Mouse (Mus musculus): ENCODE measurements around the gene Sdad1. TPM values are rescaled to one million over a fixed set of nuclear protein-coding genes. Genes with fewer than 3 reads are reported as not detected.

Gene Sdad1
- polyA plus RNA-seq, 1 experiment from 2014 or later, result 20.9 TPM

DNA sequence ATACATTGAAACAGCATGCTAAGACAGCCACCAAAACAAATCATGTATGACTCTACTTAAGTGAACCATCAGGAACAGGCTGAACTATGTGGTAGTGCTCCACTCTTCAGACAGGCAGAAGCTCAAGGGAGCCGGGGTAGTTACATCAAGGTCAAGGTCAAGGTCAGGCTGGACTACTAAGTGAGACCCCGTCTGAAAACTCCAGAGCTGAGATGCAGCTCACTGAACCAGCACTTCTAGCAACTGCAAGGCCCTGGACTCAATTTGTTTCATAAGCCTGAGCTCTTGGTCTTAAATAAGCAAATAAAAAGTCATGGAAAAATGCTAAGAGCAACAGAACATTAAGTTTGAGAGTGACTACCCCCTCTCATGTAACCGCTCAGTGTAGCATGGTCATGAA lies 6.0 kb downstream of the Sdad1 start:
- ATAC-seq (ENCODE audit: extremely low read depth, insufficient number of reproducible peaks, low FRiP score, low TSS enrichment), result no peak
- WGBS, result 63% methylated on average over 3 of the region's 3 CpGs
- Histone ChIP-seq H3K27me3 (replicated peaks) (no peaks in the 10 kb centered on the region), H3K9ac (no peak overlapping the region), H3K4me2 (no peak overlapping the region), H3K4me1 (peaks cover 14% of the 10 kb centered on the region), H3K9me3 (no peaks in the 10 kb centered on the region), H3K36me3 (peaks cover 70% of the 10 kb centered on the region), H3K4me3 (no peak overlapping the region), H3K27ac (replicated peaks) (no peak overlapping the region)

DNA sequence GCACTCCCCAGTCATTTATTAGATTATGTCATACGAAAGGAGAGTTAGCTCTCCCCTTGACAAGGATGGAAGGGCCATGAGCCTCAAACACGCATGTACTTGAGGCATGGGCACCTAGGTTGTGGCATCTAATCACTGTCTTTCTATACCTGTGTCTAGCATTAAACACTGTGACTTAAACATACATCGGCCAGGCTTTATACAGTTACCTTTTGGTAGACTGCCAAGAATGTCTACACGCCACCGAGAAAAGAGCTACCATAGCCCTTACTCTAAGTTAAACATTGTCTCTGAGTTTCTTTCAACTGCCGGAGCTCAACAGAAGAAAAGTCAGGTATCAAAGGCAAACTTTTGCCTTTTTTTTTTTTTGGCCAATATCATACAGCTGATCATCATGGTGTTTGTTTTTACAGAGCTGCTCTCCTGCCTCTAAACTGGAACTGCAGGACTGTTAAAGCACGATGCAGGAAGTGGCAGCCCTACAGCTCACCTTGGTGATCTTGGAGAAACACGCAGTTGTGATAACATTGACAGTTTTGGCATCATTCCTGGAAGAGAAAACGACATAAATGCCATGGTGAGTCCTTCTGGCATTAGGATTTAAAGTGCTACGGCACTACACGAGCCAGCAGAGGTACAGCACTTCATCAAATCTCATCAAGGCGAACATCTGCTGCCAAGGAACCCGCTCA lies 8.0 kb downstream of the Sdad1 start:
- Histone ChIP-seq H3K9me3 (no peaks in the 10 kb centered on the region), H3K9ac (no peak overlapping the region), H3K4me1 (peaks cover 3% of the 10 kb centered on the region; the same call in 1 of the 2 replicates), H3K27me3 (replicated peaks) (no peaks in the 10 kb centered on the region), H3K4me2 (no peak overlapping the region), H3K36me3 (peaks cover 85% of the 10 kb centered on the region), H3K27ac (replicated peaks) (no peak overlapping the region), H3K4me3 (no peak overlapping the region)
- WGBS, result 69% methylated on average over 13 of the region's 13 CpGs
- ATAC-seq (ENCODE audit: extremely low read depth, insufficient number of reproducible peaks, low FRiP score, low TSS enrichment), result no peak

DNA sequence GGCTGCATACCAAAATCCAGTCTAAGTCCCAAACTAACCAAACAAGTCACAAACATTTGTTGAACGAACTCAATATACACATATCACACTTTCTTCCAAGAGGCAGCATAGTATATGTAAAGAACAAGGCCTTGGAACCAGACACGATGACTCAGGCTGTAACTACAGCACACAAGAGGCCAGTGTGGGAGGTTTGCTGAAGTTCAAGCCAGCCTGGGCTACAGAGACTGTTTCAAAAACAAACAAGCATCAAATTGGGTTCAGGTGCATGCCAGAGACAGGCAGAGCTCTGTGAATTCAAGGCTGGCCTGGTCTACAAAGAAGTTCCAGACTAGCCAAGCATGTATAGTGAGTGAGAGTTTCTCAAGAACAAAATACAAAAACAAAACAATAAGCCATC lies 15.8 kb downstream of the Sdad1 start:
- no peak for ATAC-seq (ENCODE audit: extremely low read depth, insufficient number of reproducible peaks, low FRiP score, low TSS enrichment)
- H3K9ac ChIP-seq, result no peak overlapping the region
- 92% methylated on average over 2 of the region's 2 CpGs for WGBS
- no peaks in the 10 kb centered on the region for H3K27me3 ChIP-seq (replicated peaks)
- H3K36me3 ChIP-seq, result peaks cover 96% of the 10 kb centered on the region
- no peaks in the 10 kb centered on the region for H3K9me3 ChIP-seq
- no peak overlapping the region for H3K4me3 ChIP-seq
- no peak overlapping the region for H3K27ac ChIP-seq (replicated peaks)
- H3K4me2 ChIP-seq, result no peak overlapping the region
- no peaks in the 10 kb centered on the region for H3K4me1 ChIP-seq

DNA sequence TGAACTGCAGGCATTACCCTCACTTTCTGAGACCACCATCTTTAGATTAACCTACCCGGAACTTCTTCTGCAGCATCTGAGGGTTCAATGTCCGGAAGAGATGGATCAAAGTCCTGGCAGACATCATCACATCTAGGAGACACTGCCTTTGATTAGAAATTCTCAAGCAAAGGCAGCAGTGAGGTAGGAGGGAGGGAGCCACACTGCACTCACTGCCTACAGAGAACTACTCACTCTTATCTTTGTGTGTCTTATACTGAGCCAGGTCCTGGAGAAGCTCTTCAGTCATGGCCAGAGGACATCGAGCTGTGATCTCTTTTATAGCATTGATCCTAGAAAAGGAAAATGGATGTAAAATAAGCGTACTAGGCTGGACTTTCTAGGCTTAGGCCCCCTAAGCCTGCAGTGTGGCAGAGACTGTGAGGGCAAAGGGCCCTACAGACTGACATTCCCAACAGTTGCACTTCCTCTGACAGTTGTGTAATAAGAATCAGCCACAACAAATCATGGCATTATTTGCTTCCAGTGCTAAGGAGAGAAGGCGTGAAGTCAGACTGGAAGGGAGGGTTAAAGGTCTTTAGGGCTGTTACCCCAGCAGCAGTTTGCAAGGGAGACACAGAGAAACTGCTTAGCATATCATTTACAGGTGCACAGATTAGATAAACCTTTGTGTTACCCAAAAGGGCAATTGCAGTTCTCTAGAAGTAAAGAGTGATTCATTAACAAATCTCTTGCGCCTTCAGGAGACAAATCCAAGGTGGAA lies 18.4 kb downstream of the Sdad1 start:
- H3K36me3 ChIP-seq, result peaks cover 98% of the 10 kb centered on the region
- no peak overlapping the region for H3K4me2 ChIP-seq
- H3K4me1 ChIP-seq, result no peaks in the 10 kb centered on the region
- no peak overlapping the region for H3K9ac ChIP-seq
- H3K27ac ChIP-seq (replicated peaks), result no peak overlapping the region
- ATAC-seq (ENCODE audit: extremely low read depth, insufficient number of reproducible peaks, low FRiP score, low TSS enrichment), result no peak
- no peak overlapping the region for H3K4me3 ChIP-seq
- H3K27me3 ChIP-seq (replicated peaks), result no peaks in the 10 kb centered on the region
- H3K9me3 ChIP-seq, result no peaks in the 10 kb centered on the region
- WGBS, result 76% methylated on average over 6 of the region's 6 CpGs

DNA sequence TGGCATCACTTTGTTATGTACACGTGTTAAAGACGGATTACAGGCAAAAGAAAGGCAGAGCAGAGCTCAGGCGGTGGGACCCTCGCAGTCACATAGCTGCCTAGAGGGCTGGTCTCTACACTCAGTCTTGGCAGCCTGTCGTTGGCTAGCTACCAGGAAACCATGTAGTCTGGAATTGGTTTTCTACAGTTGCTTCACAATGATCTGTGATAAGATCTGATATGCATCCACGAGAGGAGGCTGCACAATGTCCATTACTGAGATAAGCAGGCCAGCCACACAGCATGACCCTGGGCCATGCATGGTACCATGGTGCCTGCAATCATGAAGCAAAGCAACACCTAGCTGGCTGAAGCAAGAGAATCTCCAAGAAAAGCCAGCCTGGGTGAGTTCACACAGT lies 22.4 kb downstream of the Sdad1 start:
- H3K27me3 ChIP-seq (replicated peaks), result no peaks in the 10 kb centered on the region
- 79% methylated on average over 6 of the region's 6 CpGs for WGBS
- H3K27ac ChIP-seq (replicated peaks), result no peak overlapping the region
- H3K4me1 ChIP-seq, result peaks cover 9% of the 10 kb centered on the region
- no peak overlapping the region for H3K9ac ChIP-seq
- no peak overlapping the region for H3K4me3 ChIP-seq
- ATAC-seq (ENCODE audit: extremely low read depth, insufficient number of reproducible peaks, low FRiP score, low TSS enrichment), result no peak
- peaks cover 83% of the 10 kb centered on the region for H3K36me3 ChIP-seq
- no peaks in the 10 kb centered on the region for H3K9me3 ChIP-seq
- no peak overlapping the region for H3K4me2 ChIP-seq

DNA sequence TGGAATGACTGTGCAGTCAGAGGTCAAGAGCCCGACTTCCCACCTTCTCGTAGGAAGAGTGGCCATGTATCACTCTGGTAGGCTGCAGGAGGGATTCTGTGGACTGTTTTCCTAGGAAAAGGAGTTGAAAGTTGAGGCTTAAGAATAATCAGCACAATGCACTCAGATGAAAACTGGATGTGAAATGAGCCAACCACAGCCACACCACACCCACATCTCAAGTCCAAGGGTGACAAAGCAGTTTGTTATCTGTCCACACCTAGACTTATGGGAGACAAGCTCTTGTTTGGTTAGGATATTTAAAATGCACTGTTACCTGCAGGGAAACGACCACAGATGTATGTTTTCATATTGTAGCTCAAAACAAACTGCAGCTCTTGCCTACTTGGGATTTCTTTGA lies 27.2 kb downstream of the Sdad1 start:
- Histone ChIP-seq H3K4me2 (no peak overlapping the region), H3K4me3 (no peak overlapping the region), H3K9me3 (no peaks in the 10 kb centered on the region), H3K27me3 (replicated peaks) (no peaks in the 10 kb centered on the region), H3K4me1 (peaks cover 21% of the 10 kb centered on the region), H3K9ac (no peak overlapping the region), H3K27ac (replicated peaks) (no peak overlapping the region), H3K36me3 (peaks cover 37% of the 10 kb centered on the region)
- 43% methylated on average over 3 of the region's 3 CpGs for WGBS
- no peak for ATAC-seq (ENCODE audit: extremely low read depth, insufficient number of reproducible peaks, low FRiP score, low TSS enrichment)

DNA sequence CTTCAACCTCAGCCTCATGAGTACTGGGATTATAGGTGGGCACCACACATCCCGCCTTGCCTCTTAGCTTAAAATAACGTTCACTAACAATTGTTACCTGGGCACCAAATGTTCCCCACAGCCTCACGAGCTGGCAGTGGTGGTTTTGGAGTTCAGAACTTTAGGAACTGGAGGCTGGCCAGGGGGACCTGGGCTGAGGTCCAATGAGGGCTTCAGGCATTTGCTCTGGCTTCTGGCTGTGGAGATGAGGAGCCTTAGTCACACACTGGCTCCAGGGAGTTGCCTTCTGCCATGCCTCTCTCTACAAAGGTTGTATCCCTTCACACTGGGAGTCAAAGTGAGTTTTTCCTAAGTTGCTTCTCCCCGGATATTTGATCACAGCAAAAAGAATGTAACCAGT lies 27.7 kb downstream of the Sdad1 start:
- Histone ChIP-seq H3K36me3 (peaks cover 32% of the 10 kb centered on the region), H3K9ac (no peak overlapping the region), H3K4me1 (peaks cover 21% of the 10 kb centered on the region), H3K4me3 (no peak overlapping the region), H3K27me3 (replicated peaks) (no peaks in the 10 kb centered on the region), H3K4me2 (no peak overlapping the region), H3K9me3 (no peaks in the 10 kb centered on the region), H3K27ac (replicated peaks) (no peak overlapping the region)
- ATAC-seq (ENCODE audit: extremely low read depth, insufficient number of reproducible peaks, low FRiP score, low TSS enrichment), result no peak
- 71% methylated on average over 4 of the region's 4 CpGs for WGBS

GRCm38 (mm10) chr5:92278942-92279537 lies 31.2 kb downstream of the Sdad1 start:
- H3K9me3 ChIP-seq, result no peaks in the 10 kb centered on the region
- H3K36me3 ChIP-seq, result no peaks in the 10 kb centered on the region
- H3K27ac ChIP-seq (replicated peaks), result no peak overlapping the region
- H3K4me1 ChIP-seq, result peaks cover 21% of the 10 kb centered on the region
- H3K4me2 ChIP-seq, result no peak overlapping the region
- no peak overlapping the region for H3K4me3 ChIP-seq
- H3K9ac ChIP-seq, result no peak overlapping the region
- peaks cover 8% of the 10 kb centered on the region for H3K27me3 ChIP-seq (replicated peaks)
- WGBS, result 87% methylated on average over 10 of the region's 10 CpGs
- no peak for ATAC-seq (ENCODE audit: extremely low read depth, insufficient number of reproducible peaks, low FRiP score, low TSS enrichment)

GRCm38 (mm10) chr5:92277437-92278394 lies 32.6 kb downstream of the Sdad1 start, which contains the start of gene Naaa:
Gene Naaa, minus strand, starts transcription at chr5:92278170.
- 2% methylated on average over 54 of the region's 54 CpGs for WGBS
- Histone ChIP-seq H3K36me3 (no peaks in the 10 kb centered on the region), H3K4me3 (peak within 1 kb of the TSS; percentile 80), H3K4me2 (peak within 1 kb of the TSS; percentile 97), H3K27me3 (replicated peaks) (peaks cover 8% of the 10 kb centered on the region), H3K27ac (replicated peaks) (peak within 1 kb of the TSS; percentile 50; the same call in 1 of the 2 replicates), H3K4me1 (peaks cover 11% of the 10 kb centered on the region), H3K9me3 (no peaks in the 10 kb centered on the region), H3K9ac (peak within 1 kb of the TSS; percentile 82)
- ATAC-seq (ENCODE audit: extremely low read depth, insufficient number of reproducible peaks, low FRiP score, low TSS enrichment), result peak; percentile 78

- no peaks in the 10 kb centered on the region for H3K4me1 ChIP-seq
- 78% methylated on average over 7 of the region's 7 CpGs for WGBS
- no peaks in the 10 kb centered on the region for H3K36me3 ChIP-seq
- H3K4me2 ChIP-seq, result no peak overlapping the region
- no peaks in the 10 kb centered on the region for H3K9me3 ChIP-seq
- H3K27me3 ChIP-seq (replicated peaks), result peaks cover 2% of the 10 kb centered on the region; the same call in 1 of the 2 replicates
- H3K27ac ChIP-seq (replicated peaks), result no peak overlapping the region
- no peak overlapping the region for H3K9ac ChIP-seq
- H3K4me3 ChIP-seq, result no peak overlapping the region
- ATAC-seq (ENCODE audit: extremely low read depth, insufficient number of reproducible peaks, low FRiP score, low TSS enrichment), result no peak
Measured at GRCm38 (mm10) chr5:92270496-92270895, 39.8 kb downstream of the Sdad1 start.
